Mouse (Mus musculus) gastrocnemius, postnatal 36 days (tissue): ENCODE results near the gene Vmn1r63. TPM values are rescaled to one million over a fixed set of nuclear protein-coding genes. Genes with fewer than 3 reads are reported as not detected.
"Not testable (repeated sequence)": the region's sequence is repeated elsewhere in the genome, so short reads cannot be mapped to it uniquely, and the experiment has no call there.

Experiments used
- DNase-seq, 2 experiments: peaks; one replicate each; pipeline ENCODE4 v3.0.0; 2022
- intact Hi-C: fragments of 180-260 bp; cut with DNase I; formaldehyde crosslinking; loops from one replicate; pipeline ENCODE4 v1.15.1; 2025
- long read RNA-seq, 2 experiments: library from polyadenylated mRNA; stranded (forward); transcript quantifications; one replicate each; pipeline ENCODE4 v2.0.0; 2021
- total RNA-seq, 2 experiments: library from RNA; stranded (reverse); gene quantifications; 2 replicates each; pipeline ENCODE4 v1.2.3; 2021

Vmn1r63 gene
- not detected for total RNA-seq
- long read RNA-seq, experiment 1 = 0 reads
- long read RNA-seq, experiment 2 = 0 reads

DNA sequence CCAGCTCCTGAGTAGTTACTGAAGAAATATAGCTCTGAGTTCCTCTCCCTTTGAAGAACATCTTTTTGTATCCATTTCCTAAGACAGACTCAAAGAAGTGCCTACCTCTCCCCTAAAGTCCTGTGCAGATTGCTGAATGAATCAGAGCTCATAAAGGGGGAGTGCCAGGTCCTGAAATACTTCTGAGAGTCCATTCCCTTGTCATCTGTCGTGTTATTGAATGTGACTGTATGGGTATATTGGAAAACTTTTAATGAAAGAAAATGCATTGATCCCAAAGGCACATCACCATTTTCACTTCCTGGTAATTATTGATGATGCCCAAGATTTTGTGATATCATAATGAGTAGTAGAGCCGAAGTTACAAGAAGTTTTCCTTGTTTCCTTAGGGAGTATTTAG is at the start of gene Vmn1r63:
Gene Vmn1r63 (minus strand): TSS at position 101 of the 400 bp plus-strand sequence.
- intact Hi-C loops, DNase-seq: not testable (repeated sequence)

Other genes starting within 250 kb of the Vmn1r63 start
- not detected for gene Vmn1r61, start 192.2 kb downstream of the Vmn1r63 start, total RNA-seq
- not detected for gene Vmn1r62, start 131.8 kb downstream of the Vmn1r63 start, total RNA-seq
- not detected for gene Vmn1r64, start 79.1 kb upstream of the Vmn1r63 start, total RNA-seq
- gene Vmn1r65, start 205.6 kb upstream of the Vmn1r63 start, total RNA-seq = not detected
- not detected for gene Nlrp4c, start 239.7 kb upstream of the Vmn1r63 start, total RNA-seq